Comparison of ENCODE assay signal across 8 mouse cellular contexts in genomic region chr17:29347645-29348256, GRCm38 (mm10). TPM values are rescaled to one million over a fixed set of nuclear protein-coding genes. Genes with fewer than 3 reads are reported as not detected.
DNase-seq lines count a peak whose midpoint lies in the region; ATAC-seq and TF ChIP-seq lines count a peak whose summit lies in the region.

Gene Mtch1, minus strand, starts transcription at chr17:29347934.

- no peak for TF ChIP-seq CTCF in G1E (IDR thresholded peaks at IDR 0.05; ENCODE audit: low read depth, low read length)
- TF ChIP-seq CTCF in forebrain, postnatal 0 days (IDR thresholded peaks at IDR 0.05; ENCODE audit: low read depth) = no peak

- peak within 1 kb of the TSS; percentile 95 for H3K9ac ChIP-seq in forebrain, postnatal 0 days
- H3K9ac ChIP-seq in lung, embryonic 15.5 days = peak within 1 kb of the TSS; percentile 90

- H3K4me3 ChIP-seq in G1E (ENCODE audit: low read depth, low read length) = peak within 1 kb of the TSS; percentile 92
- peak within 1 kb of the TSS; percentile 92 for H3K4me3 ChIP-seq in forebrain, postnatal 0 days (ENCODE audit: low read depth, low read length)
- H3K4me3 ChIP-seq in lung, embryonic 15.5 days = peak within 1 kb of the TSS; percentile 95

- peak within 1 kb of the TSS; percentile 60 for H3K4me2 ChIP-seq in forebrain, postnatal 0 days (ENCODE audit: low read depth)
- H3K4me2 ChIP-seq in lung, embryonic 15.5 days = peak within 1 kb of the TSS; percentile 76

- peaks cover 31% of the 10 kb centered on the region for H3K36me3 ChIP-seq in G1E (replicated peaks)
- peaks cover 1% of the 10 kb centered on the region; the same call in 1 of the 2 replicates for H3K36me3 ChIP-seq in forebrain, postnatal 0 days (ENCODE audit: insufficient read depth)
- peaks cover 14% of the 10 kb centered on the region for H3K36me3 ChIP-seq in lung, embryonic 15.5 days

- H3K27me3 ChIP-seq in G1E (ENCODE audit: insufficient read depth, low read length) = peaks cover 2% of the 10 kb centered on the region; the same call in 1 of the 2 replicates
- no peaks in the 10 kb centered on the region for H3K27me3 ChIP-seq in forebrain, postnatal 0 days (ENCODE audit: insufficient read depth, low read length)
- H3K27me3 ChIP-seq in lung, embryonic 15.5 days = no peaks in the 10 kb centered on the region

- peak within 1 kb of the TSS; percentile 93 for H3K27ac ChIP-seq in forebrain, postnatal 0 days (ENCODE audit: low read depth, low read length)
- H3K27ac ChIP-seq in lung, embryonic 15.5 days = peak within 1 kb of the TSS; percentile 97

- peak; percentile 93 for ATAC-seq in G1E (ENCODE audit: extremely low read depth, insufficient number of reproducible peaks, low FRiP score, poor library complexity, severe bottlenecking)
- peak; percentile 83 for ATAC-seq in forebrain, postnatal 0 days
- peak; percentile 97 for ATAC-seq in lung, embryonic 15.5 days (ENCODE audit: borderline replicate concordance, extremely low read depth, low FRiP score, low TSS enrichment)

- H3K9me3 ChIP-seq in G1E (replicated peaks) = no peaks in the 10 kb centered on the region
- H3K9me3 ChIP-seq in forebrain, postnatal 0 days (ENCODE audit: low read length) = no peaks in the 10 kb centered on the region
- no peaks in the 10 kb centered on the region for H3K9me3 ChIP-seq in lung, embryonic 15.5 days

- WGBS in forebrain, postnatal 0 days = 2% methylated on average over 43 of the region's 53 CpGs
- WGBS in lung, embryonic 15.5 days = under 1% methylated on average over 40 of the region's 53 CpGs

- H3K4me1 ChIP-seq in G1E (ENCODE audit: insufficient read depth, low read depth, low read length) = peaks cover 38% of the 10 kb centered on the region
- H3K4me1 ChIP-seq in forebrain, postnatal 0 days (ENCODE audit: insufficient read depth) = peaks cover 6% of the 10 kb centered on the region; the same call in 1 of the 2 replicates
- H3K4me1 ChIP-seq in lung, embryonic 15.5 days = peaks cover 34% of the 10 kb centered on the region

- peak; percentile 98 for DNase-seq in G1E (ENCODE audit: low spot score)
- peak; percentile 98 for DNase-seq in cerebellum, adult 18-20 months
- peak; percentile 94 for DNase-seq in forebrain, postnatal 0 days
- peak; percentile 100 for DNase-seq in heart, postnatal 4 days
- peak; percentile 93 to 95 for DNase-seq in layer of hippocampus, adult 8-10 months (ENCODE audit: low spot score in 2 of 2)
- peak; percentile 98 for DNase-seq in ovary, adult 18-20 months (ENCODE audit: low spot score)
- peak; percentile 98 for DNase-seq in thymus, postnatal 0 days (ENCODE audit: low spot score)

RNA-seq across cellular contexts. Expression of gene Mtch1, which starts in this region (rescaled TPM):
- total RNA-seq in G1E (2014; fragmentation: Nextera tagmentation) = 82.9 and 101 TPM in 2 replicates
- total RNA-seq in G1E (2017) = 78.7 and 86.7 TPM in 2 replicates
- polyA plus RNA-seq in G1E (2012) = 175 and 181 TPM in 2 replicates
- 556 and 595 TPM in 2 replicates for total RNA-seq in forebrain, postnatal 0 days (2014; rRNA removed)
- 459 and 504 TPM in 2 replicates for polyA plus RNA-seq in forebrain, postnatal 0 days (2015; fragmentation: Nextera tagmentation; extraction: Ambion mirVana)
- total RNA-seq in heart, postnatal 4 days (2021) = 100 to 1,000 TPM; 358 to 374 TPM
- total RNA-seq in layer of hippocampus, adult 8-10 months (2022) = 100 to 1,000 TPM; 562 to 622 (median 577) TPM
- 341 and 343 TPM in 2 replicates for polyA plus RNA-seq in lung, embryonic 15.5 days (2015; fragmentation: Nextera tagmentation; extraction: Ambion mirVana)
- polyA plus RNA-seq in thymus, postnatal 0 days (2015; fragmentation: Nextera tagmentation; extraction: Ambion mirVana) = 144 and 154 TPM in 2 replicates

Comparison
In these comparisons a context has a peak if more than half of its experiments do, and no peak if none do; other contexts are left out.
1. Peak in every context shown above with its lines: DNase-seq, ATAC-seq, H3K4me3 ChIP-seq and H3K27ac ChIP-seq.